Mouse (Mus musculus) hindbrain, embryonic 11.5 days (tissue): Measurements from ENCODE around the gene Thsd7b. TPM values are rescaled to one million over a fixed set of nuclear protein-coding genes. Genes with fewer than 3 reads are reported as not detected.
"Not testable (repeated sequence)": the region's sequence is repeated elsewhere in the genome, so short reads cannot be mapped to it uniquely, and the experiment has no call there.

Experiments
- ATAC-seq: fragments of 200-750 bp; cut with Nextera tagmentation; 2 replicates; pipeline ENCODE4 v1.8.0; 2017; ENCODE audit warnings: mild to moderate bottlenecking, moderate TSS enrichment, moderate library complexity; ENCODE audit not compliant: low FRiP score
- DNase-seq: peaks from one replicate; pipeline ENCODE4 v3.0.0-alpha.2; 2015; ENCODE audit warnings: low spot score
- H3K27ac ChIP-seq: fragments of 300-500 bp; sonication (generic); 2 replicates; pipeline ENCODE4 v1.5.1; 2014; ENCODE audit warnings: mild to moderate bottlenecking, low read depth, low read length
- H3K27me3 ChIP-seq: fragments of 300-500 bp; sonication (generic); 2 replicates; pipeline ENCODE4 v1.6.1; 2014; ENCODE audit warnings: mild to moderate bottlenecking, low read length, moderate library complexity, mixed read lengths; ENCODE audit not compliant: control insufficient read depth, insufficient read depth
- H3K36me3 ChIP-seq: fragments of 300-500 bp; sonication (generic); 2 replicates; pipeline ENCODE4 v1.6.1; 2014; ENCODE audit warnings: mild to moderate bottlenecking, low read length, moderate library complexity, mixed read lengths; ENCODE audit not compliant: control insufficient read depth, insufficient read depth
- H3K4me1 ChIP-seq: fragments of 300-500 bp; sonication (generic); replicated peaks from 2 replicates; pipeline ENCODE4 v1.6.1; 2014; ENCODE audit warnings: low read length, mixed read lengths; ENCODE audit not compliant: control insufficient read depth, insufficient read depth
- H3K4me2 ChIP-seq: fragments of 300-500 bp; sonication (generic); replicated peaks from 2 replicates; pipeline ENCODE4 v1.6.1; 2014; ENCODE audit warnings: mild to moderate bottlenecking, low read depth, low read length
- H3K4me3 ChIP-seq: fragments of 300-500 bp; sonication (generic); 2 replicates; pipeline ENCODE4 v1.5.1; 2014; ENCODE audit warnings: low read depth, low read length
- H3K9ac ChIP-seq: fragments of 300-500 bp; sonication (generic); 2 replicates; pipeline ENCODE4 v1.6.1; 2014; ENCODE audit warnings: low read depth, low read length
- H3K9me3 ChIP-seq: fragments of 300-500 bp; sonication (generic); 2 replicates; pipeline ENCODE4 v1.6.1; 2016; ENCODE audit warnings: low read length; ENCODE audit not compliant: control insufficient read depth
- WGBS: fragments of 180-500 bp; shearing (Covaris S2); extraction: QIAGEN DNeasy Blood & Tissue Kit; methylation state at CpG from one replicate; pipeline ENCODE4 v1.1.7; 2014; 5-methylcytosine and 5-hydroxymethylcytosine counted together
- polyA plus RNA-seq: library from polyadenylated mRNA; unstranded; fragments of >200 nt; fragmentation: Nextera tagmentation; extraction: Ambion mirVana; gene quantifications from 2 replicates; pipeline ENCODE4 v1.2.1, GENCODE M21; 2014

Thsd7b gene
- polyA plus RNA-seq, 1 experiment from 2014 or later = 14.0 TPM

DNA sequence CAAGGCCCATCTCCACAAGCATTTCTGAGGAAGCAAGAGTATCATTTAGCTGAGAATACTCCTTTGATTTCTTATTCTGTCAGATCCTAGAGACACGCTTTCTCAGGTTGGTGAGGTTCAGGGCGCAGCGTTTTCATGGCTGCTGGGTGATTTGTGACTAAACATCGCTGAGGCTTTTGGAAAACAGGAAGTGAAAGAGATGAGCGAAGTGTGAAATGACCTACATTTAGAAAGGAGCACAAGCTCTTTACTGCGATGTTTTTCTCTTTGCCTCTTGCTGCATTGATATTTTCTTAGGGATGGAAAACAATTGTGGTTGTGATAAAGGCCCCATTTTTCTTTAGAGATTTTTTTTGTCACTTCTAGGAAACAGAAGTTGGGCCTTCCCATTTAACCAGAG is 351.4 kb downstream of the Thsd7b start:
- H3K9me3 ChIP-seq = no peaks in the 10 kb centered on the region
- no peak overlapping the region for H3K9ac ChIP-seq
- WGBS = 85% methylated on average over 6 of the region's 6 CpGs
- DNase-seq (no peak), ATAC-seq (no peak)
- no peaks in the 10 kb centered on the region for H3K27me3 ChIP-seq
- H3K36me3 ChIP-seq = no peaks in the 10 kb centered on the region
- no peak overlapping the region for H3K4me2 ChIP-seq
- H3K27ac ChIP-seq = no peak overlapping the region
- H3K4me3 ChIP-seq = no peak overlapping the region
- no peaks in the 10 kb centered on the region for H3K4me1 ChIP-seq

DNA sequence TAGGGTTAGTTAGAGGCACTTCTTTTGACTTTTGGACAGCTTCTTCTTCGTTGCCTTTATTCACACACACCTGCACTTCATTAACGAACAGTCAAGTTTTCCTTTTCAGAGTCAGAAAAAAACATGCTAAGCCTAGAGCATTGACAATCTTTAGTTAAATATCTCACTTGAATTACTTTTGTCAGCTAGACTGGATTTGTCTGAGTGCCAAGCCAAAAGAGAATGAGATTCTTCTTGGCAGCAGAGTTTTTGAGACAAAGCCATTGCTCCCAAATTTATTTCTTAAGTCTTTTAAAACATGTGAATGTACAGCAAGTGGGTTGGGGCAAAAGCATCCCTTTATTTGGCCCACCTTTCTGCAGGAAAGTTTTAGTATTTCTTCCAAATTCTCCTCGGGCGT is 362.0 kb downstream of the Thsd7b start:
- 83% methylated on average over 4 of the region's 4 CpGs for WGBS
- DNase-seq (no peak), ATAC-seq (no peak)
- Histone ChIP-seq H3K9ac (no peak overlapping the region), H3K4me2 (no peak overlapping the region), H3K9me3 (no peaks in the 10 kb centered on the region), H3K4me1 (no peaks in the 10 kb centered on the region), H3K36me3 (no peaks in the 10 kb centered on the region), H3K27me3 (no peaks in the 10 kb centered on the region), H3K27ac (no peak overlapping the region), H3K4me3 (no peak overlapping the region)

DNA sequence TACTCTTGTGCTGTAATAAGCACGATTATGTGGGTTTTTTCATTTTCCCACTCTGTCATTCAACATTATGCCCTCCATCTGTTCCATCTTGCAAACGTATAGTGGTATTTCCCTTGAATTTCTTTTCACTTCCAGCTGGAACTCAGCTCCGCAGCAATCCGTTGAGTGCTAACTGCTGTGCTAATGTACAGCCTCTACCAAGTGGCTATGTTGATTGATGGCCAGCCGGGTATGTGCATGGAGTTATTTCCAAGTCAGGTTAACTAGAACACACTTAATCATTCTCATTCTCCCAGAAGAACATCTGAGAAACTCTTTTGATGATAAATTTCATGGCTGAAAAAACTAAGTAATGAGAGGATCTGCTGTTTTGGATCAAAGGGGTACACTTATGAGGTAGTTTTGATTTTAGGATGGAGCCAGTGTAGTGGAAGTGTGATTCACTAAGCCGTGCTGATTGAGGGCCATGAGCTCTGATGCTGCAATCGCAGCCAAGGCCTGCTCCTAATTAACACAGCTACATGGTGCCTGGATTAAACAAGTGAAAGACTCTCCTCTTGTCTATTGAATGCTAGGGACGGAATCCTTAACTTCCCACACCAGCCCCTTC is 371.3 kb downstream of the Thsd7b start:
- 76% methylated on average over 8 of the region's 8 CpGs for WGBS
- no peaks in the 10 kb centered on the region for H3K36me3 ChIP-seq
- no peak overlapping the region for H3K4me3 ChIP-seq
- H3K9me3 ChIP-seq = no peaks in the 10 kb centered on the region
- ATAC-seq (no peak), DNase-seq (no peak)
- H3K4me1 ChIP-seq = no peaks in the 10 kb centered on the region
- no peak overlapping the region for H3K9ac ChIP-seq
- no peaks in the 10 kb centered on the region for H3K27me3 ChIP-seq
- no peak overlapping the region for H3K27ac ChIP-seq
- H3K4me2 ChIP-seq = no peak overlapping the region

DNA sequence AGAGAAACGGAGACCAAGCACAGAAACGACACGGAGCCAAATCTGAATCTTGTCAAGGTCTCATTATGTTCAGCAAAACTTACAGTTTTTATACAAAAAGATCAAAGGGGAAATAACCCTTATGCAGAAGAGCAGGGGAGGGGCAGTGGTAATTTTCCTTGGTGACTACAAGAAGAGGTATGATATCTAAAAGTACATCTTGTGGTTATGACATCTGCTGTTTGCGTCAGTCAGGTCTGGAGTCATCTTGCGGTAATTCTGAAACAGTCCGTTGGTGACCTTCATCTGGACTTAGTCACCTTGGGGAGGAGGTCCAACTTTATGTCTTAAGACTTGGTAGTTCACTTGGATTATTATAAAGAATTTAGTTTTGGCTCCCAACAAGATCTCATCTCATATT is 378.3 kb downstream of the Thsd7b start:
- H3K36me3 ChIP-seq, H3K27ac ChIP-seq, H3K9ac ChIP-seq, H3K4me1 ChIP-seq, H3K27me3 ChIP-seq, H3K9me3 ChIP-seq, H3K4me2 ChIP-seq, DNase-seq, ATAC-seq, H3K4me3 ChIP-seq: not testable (repeated sequence)
- WGBS = 91% methylated on average over 6 of the region's 6 CpGs

DNA sequence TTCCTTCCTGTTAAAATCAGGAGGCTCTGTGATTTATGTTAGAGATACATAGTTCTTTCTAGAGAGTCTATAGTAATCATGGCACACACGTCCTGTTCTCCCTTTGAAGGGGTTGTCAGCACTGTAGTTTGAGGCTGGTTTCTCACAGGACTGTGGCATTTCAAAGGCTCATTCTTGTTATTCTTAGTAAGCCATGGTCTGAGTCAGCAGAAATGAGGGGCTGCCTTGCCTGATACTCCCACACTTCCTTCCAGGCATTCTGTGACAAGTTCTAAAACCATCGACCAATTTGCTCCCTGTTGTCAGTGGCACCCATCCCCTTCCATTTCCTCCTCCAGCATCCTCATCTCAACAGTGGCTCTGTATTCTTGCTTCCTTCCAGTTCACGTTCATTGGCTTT is 384.9 kb downstream of the Thsd7b start:
- H3K4me3 ChIP-seq = no peak overlapping the region
- no peaks in the 10 kb centered on the region for H3K36me3 ChIP-seq
- H3K9me3 ChIP-seq = no peaks in the 10 kb centered on the region
- no peak overlapping the region for H3K4me2 ChIP-seq
- 68% methylated on average over 3 of the region's 3 CpGs for WGBS
- H3K27ac ChIP-seq = no peak overlapping the region
- no peak for ATAC-seq
- H3K4me1 ChIP-seq = no peaks in the 10 kb centered on the region
- no peaks in the 10 kb centered on the region for H3K27me3 ChIP-seq
- DNase-seq = no peak
- no peak overlapping the region for H3K9ac ChIP-seq

DNA sequence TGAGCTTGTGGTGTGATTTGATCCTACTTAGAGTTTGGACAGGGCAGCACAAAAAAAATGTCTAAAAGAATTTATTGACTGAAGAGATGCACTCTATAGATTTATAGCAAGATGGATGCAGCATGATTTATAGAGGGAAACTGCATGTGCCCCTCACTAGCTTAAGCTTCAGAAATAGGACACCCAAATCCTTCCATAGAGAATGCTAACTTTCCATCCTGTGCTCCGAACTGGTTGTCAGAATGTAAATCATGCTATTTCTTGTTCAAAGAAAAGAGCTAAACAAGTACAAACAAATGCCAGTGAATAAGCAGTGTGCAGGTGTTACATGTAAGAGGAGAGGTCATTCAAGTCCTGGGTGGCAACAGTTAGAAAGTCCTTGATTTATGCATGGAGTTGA is 402.8 kb downstream of the Thsd7b start:
- Histone ChIP-seq H3K9me3 (no peaks in the 10 kb centered on the region), H3K4me3 (no peak overlapping the region), H3K4me2 (no peak overlapping the region), H3K4me1 (no peaks in the 10 kb centered on the region), H3K27ac (no peak overlapping the region), H3K36me3 (no peaks in the 10 kb centered on the region), H3K9ac (no peak overlapping the region), H3K27me3 (no peaks in the 10 kb centered on the region)
- no peak for DNase-seq
- ATAC-seq = no peak
- 88% methylated on average over 1 of the region's 1 CpGs for WGBS

DNA sequence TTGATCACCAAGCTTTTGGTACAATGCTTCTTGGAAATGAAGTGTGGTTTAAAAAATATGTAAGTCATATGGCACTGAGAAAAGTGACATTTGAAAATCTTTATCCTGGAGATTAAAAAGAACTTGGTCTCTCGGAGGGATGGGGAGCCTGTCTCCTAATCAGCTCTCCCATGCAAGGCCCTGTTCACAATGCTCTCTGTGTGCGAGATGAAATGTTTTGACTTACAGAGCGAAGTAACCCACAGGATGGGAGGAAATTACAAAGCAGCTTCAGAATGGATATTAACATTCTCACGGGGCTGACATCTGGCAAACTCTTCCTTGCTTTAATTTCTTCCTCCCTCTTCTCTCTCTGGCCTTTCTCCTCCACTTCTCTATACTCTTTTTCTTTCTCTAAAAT is 405.7 kb downstream of the Thsd7b start:
- H3K9ac ChIP-seq = no peak overlapping the region
- H3K4me2 ChIP-seq = no peak overlapping the region
- ATAC-seq (no peak), DNase-seq (no peak)
- no peak overlapping the region for H3K27ac ChIP-seq
- H3K27me3 ChIP-seq = no peaks in the 10 kb centered on the region
- H3K4me3 ChIP-seq = no peak overlapping the region
- H3K36me3 ChIP-seq = no peaks in the 10 kb centered on the region
- H3K4me1 ChIP-seq = no peaks in the 10 kb centered on the region
- WGBS = 54% methylated on average over 4 of the region's 4 CpGs
- no peaks in the 10 kb centered on the region for H3K9me3 ChIP-seq

DNA sequence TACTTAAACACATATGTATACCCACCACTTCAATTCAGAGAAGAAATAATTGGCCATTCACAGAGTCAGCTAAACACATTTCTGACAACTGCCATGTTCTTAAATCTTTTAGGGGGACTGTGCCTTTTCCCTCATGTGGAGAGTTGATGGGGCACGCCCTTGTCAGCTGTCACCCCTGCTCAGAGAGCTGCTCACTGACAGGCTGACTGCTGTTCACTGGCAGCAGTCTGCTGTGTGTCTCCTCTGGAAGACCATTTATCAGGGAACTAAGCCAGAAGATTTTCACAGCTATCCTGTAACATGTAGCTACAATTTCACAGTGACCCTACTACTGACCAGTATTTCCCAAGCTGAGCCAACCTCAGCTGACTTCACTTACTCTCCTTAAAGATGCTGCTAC is 432.6 kb downstream of the Thsd7b start:
- no peaks in the 10 kb centered on the region for H3K4me1 ChIP-seq
- no peak overlapping the region for H3K27ac ChIP-seq
- H3K9ac ChIP-seq = no peak overlapping the region
- H3K9me3 ChIP-seq = no peaks in the 10 kb centered on the region
- WGBS = 72% methylated on average over 1 of the region's 1 CpGs
- no peak overlapping the region for H3K4me3 ChIP-seq
- ATAC-seq = no peak; the same call in 1 of the 2 replicates
- H3K4me2 ChIP-seq = no peak overlapping the region
- no peak for DNase-seq
- no peaks in the 10 kb centered on the region for H3K36me3 ChIP-seq
- H3K27me3 ChIP-seq = no peaks in the 10 kb centered on the region

DNA sequence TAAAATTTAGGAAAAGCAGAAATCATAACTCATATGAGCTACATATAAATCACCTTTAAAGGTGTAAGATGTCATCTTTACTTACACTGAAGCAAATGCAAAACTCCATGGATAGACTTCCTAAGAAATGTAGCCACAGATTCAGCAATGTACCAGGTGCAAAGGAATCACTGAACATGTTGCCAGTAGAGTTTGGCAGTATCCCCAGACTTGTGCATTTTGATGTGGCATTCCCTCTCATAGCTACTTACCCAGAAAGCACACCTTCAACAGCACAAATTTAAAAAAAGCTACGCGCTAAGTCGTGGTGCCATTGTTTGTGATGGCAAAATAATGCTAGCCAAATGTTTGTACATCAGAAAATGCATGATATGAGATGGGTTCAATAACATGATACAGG is 439.6 kb downstream of the Thsd7b start:
- no peak overlapping the region for H3K4me3 ChIP-seq
- H3K27me3 ChIP-seq = no peaks in the 10 kb centered on the region
- DNase-seq (no peak), ATAC-seq (no peak)
- 90% methylated on average over 3 of the region's 3 CpGs for WGBS
- no peak overlapping the region for H3K4me2 ChIP-seq
- H3K36me3 ChIP-seq = no peaks in the 10 kb centered on the region
- no peaks in the 10 kb centered on the region for H3K9me3 ChIP-seq
- H3K27ac ChIP-seq = no peak overlapping the region
- no peaks in the 10 kb centered on the region for H3K4me1 ChIP-seq
- no peak overlapping the region for H3K9ac ChIP-seq
